Mouse (Mus musculus) kidney, adult 2 months (tissue): ENCODE results near the gene Unk. TPM values are rescaled to one million over a fixed set of nuclear protein-coding genes. Genes with fewer than 3 reads are reported as not detected.
"Not testable (repeated sequence)": the region's sequence is repeated elsewhere in the genome, so short reads cannot be mapped to it uniquely, and the experiment has no call there.

Experiments used
- DNase-seq: peaks from one replicate; pipeline ENCODE4 v3.0.0; 2021
- H3K27ac ChIP-seq: fragments of 200-500 bp; 2 replicates; pipeline ENCODE4 v1.5.1; 2012; ENCODE audit warnings: low read depth, low read length, control low read depth, inconsistent platforms; ENCODE audit not compliant: insufficient read depth
- H3K27me3 ChIP-seq: fragments of 200-500 bp; replicated peaks from 2 replicates; pipeline ENCODE4 v1.6.1; 2012; ENCODE audit warnings: mild to moderate bottlenecking, moderate library complexity, low read length, inconsistent platforms; ENCODE audit not compliant: control insufficient read depth, insufficient read depth
- H3K36me3 ChIP-seq: fragments of 200-500 bp; 2 replicates; pipeline ENCODE4 v1.6.1; 2012; ENCODE audit warnings: mild to moderate bottlenecking, moderate library complexity, low read length, inconsistent platforms; ENCODE audit not compliant: control insufficient read depth, insufficient read depth
- H3K4me1 ChIP-seq: fragments of 200-500 bp; 2 replicates; pipeline ENCODE4 v1.6.1; 2011; ENCODE audit warnings: low read length; ENCODE audit not compliant: control insufficient read depth, insufficient read depth
- H3K4me3 ChIP-seq: fragments of 200-500 bp; 2 replicates; pipeline ENCODE4 v1.5.1; 2011; ENCODE audit warnings: mild to moderate bottlenecking, low read depth, low read length, control low read depth; ENCODE audit not compliant: insufficient read depth
- CTCF ChIP-seq: fragments of 200-500 bp; conservative IDR thresholded peaks from 2 replicates; pipeline ENCODE4 v1.5.1; 2011; ENCODE audit warnings: low read depth, mild to moderate bottlenecking, control low read depth, low read length, moderate library complexity, mixed read lengths; ENCODE audit not compliant: insufficient read depth, insufficient read length
- POLR2A ChIP-seq: fragments of 200-500 bp; IDR thresholded peaks from one replicate; pipeline ENCODE4 v1.6.1; 2011; ENCODE audit warnings: low read depth, low read length, control low read depth
- WGBS: fragments of 180-500 bp; shearing (Covaris S2); methylation state at CpG from one replicate; pipeline ENCODE4 v1.1.7; 2018; 5-methylcytosine and 5-hydroxymethylcytosine counted together
- polyA plus RNA-seq: library from polyadenylated mRNA; depleted of rRNA; stranded (reverse); fragments of >200 nt; gene quantifications from 2 replicates; pipeline ENCODE4 v1.2.3, GENCODE M21; 2012

The Unk gene
- polyA plus RNA-seq, 1 experiment: 22.1 TPM

DNA sequence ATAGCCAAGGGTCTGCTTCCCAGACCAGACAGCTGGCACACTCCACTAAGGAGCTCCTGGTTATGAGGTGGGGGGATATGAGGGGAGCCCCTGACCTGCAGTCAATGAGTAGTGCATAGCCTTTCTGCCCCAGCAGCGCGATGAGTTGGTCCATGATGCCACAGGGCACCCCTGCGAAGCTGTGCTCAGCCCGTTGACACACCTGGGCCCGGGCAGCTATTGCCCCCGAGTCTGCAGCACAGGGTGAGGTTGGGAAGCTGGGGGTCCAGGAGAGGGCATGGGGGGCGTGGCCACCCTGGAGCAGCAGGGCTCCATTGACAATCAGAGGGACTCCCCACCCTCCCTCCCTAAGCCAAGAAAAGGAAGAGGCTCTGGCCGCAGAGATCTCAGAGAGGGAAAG is 20.0 kb upstream of the Unk start:
- Histone ChIP-seq H3K4me1 (peaks cover 15% of the 10 kb centered on the region), H3K4me3 (no peak overlapping the region), H3K36me3 (no peaks in the 10 kb centered on the region), H3K27me3 (no peaks in the 10 kb centered on the region), H3K27ac (no peak overlapping the region)
- TF ChIP-seq POLR2A (no peak), CTCF (no peak)
- 95% methylated on average over 8 of the region's 8 CpGs for WGBS
- DNase-seq: no peak

DNA sequence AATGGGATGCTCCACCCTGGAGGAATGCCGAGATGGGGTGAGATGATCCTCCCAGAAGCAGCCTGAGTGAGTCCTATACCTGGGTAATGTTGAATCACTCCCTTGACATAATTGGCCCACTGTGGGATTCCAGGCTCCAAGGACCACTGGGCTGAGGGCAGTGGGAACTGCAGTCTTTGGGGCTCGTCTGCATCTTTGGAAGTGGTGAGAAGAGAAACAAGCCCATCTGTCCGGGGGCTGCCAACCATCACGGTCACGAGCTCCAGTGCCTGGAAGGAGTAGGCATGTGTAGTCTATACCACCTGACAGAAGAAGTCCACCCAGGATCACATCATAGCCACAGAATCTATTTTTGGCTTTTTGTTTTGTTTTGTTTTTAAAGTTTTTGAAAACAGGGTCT is 19.2 kb upstream of the Unk start:
- Histone ChIP-seq H3K4me1 (peaks cover 9% of the 10 kb centered on the region; the same call in 1 of the 2 replicates), H3K36me3 (no peaks in the 10 kb centered on the region), H3K4me3 (no peak overlapping the region), H3K27me3 (no peaks in the 10 kb centered on the region), H3K27ac (no peak overlapping the region)
- no peak for DNase-seq
- TF ChIP-seq POLR2A (no peak), CTCF (no peak)
- 88% methylated on average over 5 of the region's 5 CpGs for WGBS

DNA sequence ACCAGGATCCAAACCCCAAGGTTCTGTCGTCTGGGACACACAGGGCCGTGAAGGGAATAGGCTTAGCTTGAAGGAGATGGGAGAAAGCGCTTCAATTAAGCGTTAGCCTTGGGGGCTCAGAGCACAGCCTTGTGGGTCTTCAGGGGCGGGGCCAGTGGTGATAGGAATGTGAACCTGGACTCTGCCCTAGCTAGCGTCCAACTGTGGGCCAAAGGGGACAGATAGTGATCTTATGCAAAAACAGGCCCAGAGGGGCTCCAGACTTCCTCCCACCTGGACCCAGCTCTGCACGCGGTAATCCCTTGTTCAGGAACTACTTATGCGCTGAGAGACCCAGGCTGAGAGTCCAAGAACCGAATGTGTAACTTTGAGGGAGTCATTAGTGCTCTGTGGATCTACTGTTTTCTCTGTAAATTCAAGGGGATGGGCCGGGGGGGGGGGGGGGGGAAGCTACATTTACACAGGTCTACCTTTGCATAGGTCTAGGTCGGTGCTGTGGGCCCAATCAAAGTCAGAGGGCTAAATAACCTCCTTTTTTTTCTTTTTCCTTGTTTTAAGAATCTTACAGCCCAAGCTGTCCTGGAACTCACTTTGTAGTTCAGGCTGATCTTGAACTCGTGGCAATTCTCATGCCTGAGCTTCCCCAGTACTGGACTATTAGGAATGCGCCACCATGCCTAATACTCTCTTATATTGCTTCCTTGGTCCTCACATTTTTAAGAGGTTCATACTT is 18.4 kb upstream of the Unk start:
- no peak for DNase-seq
- Histone ChIP-seq H3K36me3 (no peaks in the 10 kb centered on the region), H3K27me3 (no peaks in the 10 kb centered on the region), H3K27ac (no peak overlapping the region), H3K4me1 (peaks cover 9% of the 10 kb centered on the region; the same call in 1 of the 2 replicates), H3K4me3 (peak overlapping the region; percentile 66)
- TF ChIP-seq CTCF: no peak
- TF ChIP-seq POLR2A: no peak
- WGBS: 41% methylated on average over 14 of the region's 14 CpGs

DNA sequence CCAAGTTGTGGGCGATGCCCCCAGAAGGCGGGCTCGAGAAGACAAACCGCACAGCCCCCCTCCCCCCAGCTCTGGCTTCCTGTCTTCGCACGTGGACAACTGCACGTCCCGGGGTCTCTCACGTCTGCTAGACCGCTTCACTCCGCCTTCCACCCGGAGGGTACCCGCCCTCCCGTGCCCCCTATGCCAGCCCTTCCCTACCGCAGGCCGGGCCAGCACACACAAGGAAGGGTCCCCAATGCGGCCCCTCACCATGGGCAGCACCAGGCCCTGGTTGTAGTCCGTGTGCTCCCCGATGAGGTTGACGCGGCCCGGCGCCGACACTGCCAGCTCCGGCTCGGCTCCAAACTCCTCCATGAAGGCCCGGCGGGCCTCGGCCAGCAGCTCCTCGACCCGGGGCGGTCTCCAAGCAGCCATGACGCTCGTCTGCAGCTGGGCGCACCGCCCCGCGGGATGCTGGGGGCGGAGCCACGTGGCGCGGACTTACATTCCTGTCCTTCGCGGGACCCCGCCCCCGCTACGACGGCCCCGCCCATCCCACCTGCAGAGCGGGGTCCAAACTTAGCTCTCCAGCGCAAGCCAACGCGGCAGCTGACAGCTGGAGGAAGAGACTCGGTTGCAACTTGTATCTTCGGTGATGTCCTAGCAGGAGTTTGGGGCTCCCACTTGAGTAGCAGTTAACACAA is 17.7 kb upstream of the Unk start, which contains the start of gene Galk1:
Gene Galk1, minus strand, starts transcription at position 458 of the 686 bp plus-strand sequence.
- no peak within 1 kb of the TSS for H3K27ac ChIP-seq
- under 1% methylated on average over 55 of the region's 55 CpGs for WGBS
- DNase-seq: peak; percentile 96
- no peaks in the 10 kb centered on the region for H3K27me3 ChIP-seq
- TF ChIP-seq POLR2A: peak; percentile 16
- TF ChIP-seq CTCF: no peak
- H3K36me3 ChIP-seq: no peaks in the 10 kb centered on the region
- peak within 1 kb of the TSS; percentile 66 for H3K4me3 ChIP-seq
- peaks cover 9% of the 10 kb centered on the region; the same call in 1 of the 2 replicates for H3K4me1 ChIP-seq

DNA sequence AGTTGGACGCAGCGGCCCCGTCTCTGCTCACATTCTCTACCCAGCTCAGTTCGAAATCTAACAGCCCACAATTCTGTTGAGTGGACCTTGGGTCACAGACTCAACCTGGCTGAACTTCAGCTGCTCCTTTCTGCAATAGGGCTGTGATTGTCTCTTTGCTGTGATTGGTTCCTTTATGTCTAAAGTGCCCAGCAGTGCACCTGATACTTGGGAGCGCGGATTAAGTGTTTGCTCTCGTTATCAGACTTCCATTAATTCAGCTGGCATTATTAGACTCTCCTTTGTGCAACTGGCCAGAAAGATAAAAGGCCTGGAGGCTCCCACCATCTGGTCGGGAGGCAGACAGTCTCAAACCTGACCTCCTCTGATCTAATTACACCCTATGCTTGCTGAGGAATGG is 15.3 kb upstream of the Unk start:
- DNase-seq: no peak
- 76% methylated on average over 8 of the region's 8 CpGs for WGBS
- TF ChIP-seq POLR2A: no peak

DNA sequence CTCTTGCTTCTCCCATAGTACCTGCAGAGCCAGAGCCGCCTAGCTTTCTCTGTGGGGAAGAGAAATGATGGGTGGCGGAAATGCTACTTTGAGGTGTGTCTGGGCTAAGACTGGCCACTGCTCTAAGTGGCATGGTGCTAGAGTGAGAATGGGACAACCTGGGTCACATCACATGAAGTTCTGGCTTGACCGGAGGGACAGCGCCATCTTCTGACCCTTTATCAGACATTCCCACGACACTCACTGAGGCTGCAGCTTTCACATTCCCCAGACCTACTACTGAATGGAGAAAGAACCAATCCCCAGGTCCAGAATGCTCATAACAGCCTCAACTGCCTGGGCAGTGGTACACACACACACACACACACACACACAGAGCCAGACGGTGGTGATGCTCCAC is 12.0 kb upstream of the Unk start:
- 43% methylated on average over 6 of the region's 6 CpGs for WGBS
- peak; percentile 60 for DNase-seq
- no peaks in the 10 kb centered on the region for H3K27me3 ChIP-seq

More for the DNA sequence above, 15.3 kb upstream of the Unk start:
- H3K27ac ChIP-seq: no peak overlapping the region
- peaks cover 9% of the 10 kb centered on the region; the same call in 1 of the 2 replicates for H3K4me1 ChIP-seq
- no peaks in the 10 kb centered on the region for H3K36me3 ChIP-seq
- H3K27me3 ChIP-seq: no peaks in the 10 kb centered on the region
- no peak overlapping the region for H3K4me3 ChIP-seq

DNA sequence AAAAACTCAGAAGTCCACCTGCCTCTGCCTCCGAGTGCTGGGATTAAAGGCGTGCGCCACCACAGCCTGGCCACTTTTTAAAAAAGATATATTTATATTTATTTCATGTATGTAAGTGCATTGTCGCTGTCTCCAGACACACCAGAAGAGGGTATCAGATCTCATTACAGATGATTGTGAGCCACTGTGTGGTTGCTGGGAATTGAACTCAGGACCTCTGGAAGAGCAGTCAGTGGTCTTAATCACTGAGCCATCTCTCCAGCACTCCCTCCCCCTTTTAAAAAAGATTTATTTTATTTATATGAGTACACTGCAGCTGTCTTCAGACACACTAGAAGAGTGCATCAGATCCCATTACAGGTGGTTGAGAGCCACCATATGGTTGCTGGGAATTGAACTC is 11.3 kb upstream of the Unk start:
- not testable (repeated sequence) for DNase-seq, H3K4me3 ChIP-seq, H3K27ac ChIP-seq, H3K4me1 ChIP-seq, H3K36me3 ChIP-seq, H3K27me3 ChIP-seq
- WGBS: 94% methylated on average over 4 of the region's 4 CpGs

More for the DNA sequence above, 12.0 kb upstream of the Unk start:
- peaks cover under 1% of the 10 kb centered on the region; the same call in 1 of the 2 replicates for H3K4me1 ChIP-seq
- peaks cover 3% of the 10 kb centered on the region; the same call in 1 of the 2 replicates for H3K36me3 ChIP-seq
- H3K27ac ChIP-seq: no peak overlapping the region
- TF ChIP-seq CTCF (peak; percentile 90), POLR2A (no peak)
- H3K4me3 ChIP-seq: no peak overlapping the region
